Mouse (Mus musculus) embryonic facial prominence, embryonic 12.5 days (tissue): ENCODE measurements around the gene Ehd1. TPM values are rescaled to one million over a fixed set of nuclear protein-coding genes. Genes with fewer than 3 reads are reported as not detected.

ENCODE experiments used
- ATAC-seq: fragments of 200-750 bp; cut with Nextera tagmentation; 2 replicates; pipeline ENCODE4 v1.8.0; 2017; ENCODE audit not compliant: insufficient number of reproducible peaks, insufficient read depth, low FRiP score, low TSS enrichment
- H3K27ac ChIP-seq: fragments of 300-500 bp; sonication (generic); 2 replicates; pipeline ENCODE4 v1.5.1; 2016; ENCODE audit warnings: mild to moderate bottlenecking
- H3K27me3 ChIP-seq: fragments of 300-500 bp; sonication (generic); 2 replicates; pipeline ENCODE4 v1.6.1; 2016; ENCODE audit warnings: mild to moderate bottlenecking, moderate library complexity
- H3K36me3 ChIP-seq: fragments of 300-500 bp; sonication (generic); 2 replicates; pipeline ENCODE4 v1.6.1; 2016; ENCODE audit warnings: mild to moderate bottlenecking
- H3K4me1 ChIP-seq: fragments of 300-500 bp; sonication (generic); 2 replicates; pipeline ENCODE4 v1.6.1; 2016
- H3K4me2 ChIP-seq: fragments of 300-500 bp; sonication (generic); replicated peaks from 2 replicates; pipeline ENCODE4 v1.6.1; 2016; ENCODE audit warnings: mild to moderate bottlenecking, moderate library complexity
- H3K4me3 ChIP-seq: fragments of 300-500 bp; sonication (generic); 2 replicates; pipeline ENCODE4 v1.5.1; 2016; ENCODE audit warnings: mild to moderate bottlenecking
- H3K9ac ChIP-seq: fragments of 300-500 bp; sonication (generic); 2 replicates; pipeline ENCODE4 v1.6.1; 2016; ENCODE audit warnings: mild to moderate bottlenecking, moderate library complexity
- H3K9me3 ChIP-seq: fragments of 300-500 bp; sonication (generic); 2 replicates; pipeline ENCODE4 v1.6.1; 2016; ENCODE audit warnings: mild to moderate bottlenecking, moderate library complexity
- WGBS: fragments of 180-500 bp; shearing (Covaris S2); methylation state at CpG from one replicate; pipeline ENCODE4 v1.1.7; 2016; 5-methylcytosine and 5-hydroxymethylcytosine counted together
- polyA plus RNA-seq: library from polyadenylated mRNA; unstranded; fragments of >200 nt; fragmentation: Nextera tagmentation; extraction: Ambion mirVana; gene quantifications from 2 replicates; pipeline ENCODE4 v1.2.1, GENCODE M21; 2016

Gene Ehd1
- polyA plus RNA-seq, 1 experiment from 2014 or later = 77.6 TPM

GRCm38 (mm10) chr19:6340524-6341452 lies 64.3 kb downstream of the Ehd1 start, which contains the start of gene Map4k2:
TSS of gene Map4k2 (plus strand) at chr19:6341135.
- Histone ChIP-seq H3K36me3 (peaks cover 55% of the 10 kb centered on the region), H3K4me1 (peaks cover 20% of the 10 kb centered on the region)

GRCm38 (mm10) chr19:6341453-6342077 lies 65.0 kb downstream of the Ehd1 start:
- Histone ChIP-seq H3K4me2 (peak overlapping the region; percentile 95), H3K27me3 (no peaks in the 10 kb centered on the region), H3K4me1 (peaks cover 12% of the 10 kb centered on the region), H3K27ac (peak overlapping the region; percentile 67), H3K4me3 (peak overlapping the region; percentile 65), H3K9me3 (no peaks in the 10 kb centered on the region), H3K9ac (peak overlapping the region; percentile 78), H3K36me3 (peaks cover 63% of the 10 kb centered on the region)
- WGBS = 9% methylated on average over 23 of the region's 23 CpGs
- ATAC-seq = no peak

More at GRCm38 (mm10) chr19:6340524-6341452, 64.3 kb downstream of the Ehd1 start, which contains the start of gene Map4k2:
- peak; percentile 52; the same call in 1 of the 2 replicates for ATAC-seq
- Histone ChIP-seq H3K4me3 (peak within 1 kb of the TSS; percentile 65), H3K9me3 (no peaks in the 10 kb centered on the region), H3K9ac (peak within 1 kb of the TSS; percentile 78), H3K27ac (peak within 1 kb of the TSS; percentile 67), H3K27me3 (no peaks in the 10 kb centered on the region), H3K4me2 (peak within 1 kb of the TSS; percentile 95)
- 7% methylated on average over 71 of the region's 72 CpGs for WGBS

GRCm38 (mm10) chr19:6342276-6342933 lies 65.9 kb downstream of the Ehd1 start:
- Histone ChIP-seq H3K27me3 (no peaks in the 10 kb centered on the region), H3K36me3 (peaks cover 66% of the 10 kb centered on the region), H3K9ac (no peak overlapping the region), H3K27ac (no peak overlapping the region), H3K4me3 (peak overlapping the region; percentile 65; the same call in 1 of the 2 replicates), H3K4me2 (peak overlapping the region; percentile 95), H3K4me1 (peaks cover 7% of the 10 kb centered on the region; the same call in 1 of the 2 replicates), H3K9me3 (no peaks in the 10 kb centered on the region)
- ATAC-seq = no peak
- 72% methylated on average over 5 of the region's 5 CpGs for WGBS

- 87% methylated on average over 19 of the region's 19 CpGs for WGBS
- Histone ChIP-seq H3K27ac (no peak overlapping the region), H3K4me1 (peaks cover 7% of the 10 kb centered on the region; the same call in 1 of the 2 replicates), H3K27me3 (no peaks in the 10 kb centered on the region), H3K4me3 (no peak overlapping the region), H3K4me2 (no peak overlapping the region), H3K9ac (no peak overlapping the region), H3K36me3 (peaks cover 61% of the 10 kb centered on the region), H3K9me3 (no peaks in the 10 kb centered on the region)
- no peak for ATAC-seq
Measured at GRCm38 (mm10) chr19:6343066-6343925, 66.8 kb downstream of the Ehd1 start.

- 90% methylated on average over 5 of the region's 5 CpGs for WGBS
- H3K4me2 ChIP-seq = no peak overlapping the region
- ATAC-seq = no peak
- peaks cover 54% of the 10 kb centered on the region for H3K36me3 ChIP-seq
- no peaks in the 10 kb centered on the region for H3K27me3 ChIP-seq
- H3K27ac ChIP-seq = no peak overlapping the region
- H3K9ac ChIP-seq = no peak overlapping the region
- no peaks in the 10 kb centered on the region for H3K9me3 ChIP-seq
- no peak overlapping the region for H3K4me3 ChIP-seq
- peaks cover 12% of the 10 kb centered on the region for H3K4me1 ChIP-seq
Measured at GRCm38 (mm10) chr19:6343996-6344395, 67.5 kb downstream of the Ehd1 start.

- 92% methylated on average over 5 of the region's 5 CpGs for WGBS
- H3K36me3 ChIP-seq = peaks cover 43% of the 10 kb centered on the region
- no peaks in the 10 kb centered on the region for H3K27me3 ChIP-seq
- H3K4me3 ChIP-seq = no peak overlapping the region
- no peaks in the 10 kb centered on the region for H3K9me3 ChIP-seq
- H3K4me2 ChIP-seq = no peak overlapping the region
- H3K9ac ChIP-seq = no peak overlapping the region
- H3K27ac ChIP-seq = no peak overlapping the region
- H3K4me1 ChIP-seq = peaks cover 12% of the 10 kb centered on the region
- no peak for ATAC-seq
Measured at GRCm38 (mm10) chr19:6346023-6346422, 69.5 kb downstream of the Ehd1 start.

GRCm38 (mm10) chr19:6346661-6347060 lies 70.1 kb downstream of the Ehd1 start:
- 89% methylated on average over 10 of the region's 10 CpGs for WGBS
- ATAC-seq = no peak
- no peaks in the 10 kb centered on the region for H3K27me3 ChIP-seq

GRCm38 (mm10) chr19:6347615-6348014 lies 71.1 kb downstream of the Ehd1 start:
- Histone ChIP-seq H3K36me3 (peaks cover 44% of the 10 kb centered on the region), H3K9ac (no peak overlapping the region), H3K4me2 (no peak overlapping the region), H3K27me3 (no peaks in the 10 kb centered on the region), H3K27ac (no peak overlapping the region), H3K4me1 (peaks cover 18% of the 10 kb centered on the region), H3K4me3 (no peak overlapping the region), H3K9me3 (no peaks in the 10 kb centered on the region)
- ATAC-seq = no peak
- WGBS = 87% methylated on average over 4 of the region's 4 CpGs

More at GRCm38 (mm10) chr19:6346661-6347060, 70.1 kb downstream of the Ehd1 start:
- H3K4me2 ChIP-seq = no peak overlapping the region
- H3K9me3 ChIP-seq = no peaks in the 10 kb centered on the region
- H3K27ac ChIP-seq = no peak overlapping the region
- H3K4me3 ChIP-seq = no peak overlapping the region
- H3K4me1 ChIP-seq = peaks cover 18% of the 10 kb centered on the region
- H3K9ac ChIP-seq = no peak overlapping the region
- H3K36me3 ChIP-seq = peaks cover 43% of the 10 kb centered on the region

GRCm38 (mm10) chr19:6348717-6349116 lies 72.2 kb downstream of the Ehd1 start:
- Histone ChIP-seq H3K4me3 (no peak overlapping the region), H3K36me3 (peaks cover 54% of the 10 kb centered on the region), H3K27ac (peak overlapping the region; percentile 54; the same call in 1 of the 2 replicates), H3K27me3 (no peaks in the 10 kb centered on the region), H3K4me2 (no peak overlapping the region), H3K9me3 (no peaks in the 10 kb centered on the region), H3K9ac (no peak overlapping the region), H3K4me1 (peaks cover 18% of the 10 kb centered on the region)
- WGBS = 48% methylated on average over 9 of the region's 9 CpGs
- no peak for ATAC-seq

GRCm38 (mm10) chr19:6349215-6349983 lies 72.9 kb downstream of the Ehd1 start:
- Histone ChIP-seq H3K4me1 (peaks cover 18% of the 10 kb centered on the region), H3K9me3 (no peaks in the 10 kb centered on the region), H3K27ac (peak overlapping the region; percentile 46; the same call in 1 of the 2 replicates), H3K36me3 (peaks cover 50% of the 10 kb centered on the region), H3K27me3 (no peaks in the 10 kb centered on the region), H3K9ac (0 out of 2 replicates have a peak overlapping the region, but pooled peaks have one; percentile 7), H3K4me3 (no peak overlapping the region), H3K4me2 (no peak overlapping the region)
- WGBS = 17% methylated on average over 14 of the region's 14 CpGs
- no peak for ATAC-seq
